Mouse (Mus musculus) thymus, postnatal 0 days (tissue): Measurements from ENCODE around the gene Efna2. TPM values are rescaled to one million over a fixed set of nuclear protein-coding genes. Genes with fewer than 3 reads are reported as not detected.
A peak's percentile ranks its signal among the peaks of the same experiment; 100 is the strongest.

Source experiments
- DNase-seq: peaks from one replicate; pipeline ENCODE4 v3.0.0-alpha.2; 2015; ENCODE audit warnings: low spot score
- polyA plus RNA-seq: library from polyadenylated mRNA; unstranded; fragments of >200 nt; fragmentation: Nextera tagmentation; extraction: Ambion mirVana; gene quantifications from 2 replicates; pipeline ENCODE4 v1.2.1, GENCODE M21; 2015

The Efna2 gene
- polyA plus RNA-seq, 1 experiment from 2014 or later, result 1.2 TPM

GRCm38 (mm10) chr10:80141786-80142529, 37.3 kb upstream of the Efna2 start:
- DNase-seq, result peak; percentile 98

DNA sequence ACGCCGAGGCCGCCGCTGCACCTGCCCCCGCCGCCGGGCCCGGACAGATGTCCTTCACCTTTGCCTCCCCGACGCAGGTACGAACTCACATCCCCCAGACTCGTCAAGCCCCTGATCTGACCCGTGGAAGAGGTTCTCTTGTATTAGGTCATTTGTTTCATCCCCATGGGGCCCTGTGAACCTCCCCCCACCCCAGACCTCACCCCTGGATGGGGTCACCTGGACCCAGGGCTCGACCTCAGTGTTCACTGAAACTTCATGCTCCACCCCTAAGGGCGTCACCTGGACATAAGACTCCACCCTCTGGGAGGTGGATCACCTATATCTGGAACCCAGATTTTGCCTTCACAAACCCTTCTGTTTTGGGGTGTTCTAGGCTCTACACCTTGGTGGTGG, 36.8 kb upstream of the Efna2 start:
- no peak for DNase-seq

GRCm38 (mm10) chr10:80143664-80144063, 35.6 kb upstream of the Efna2 start:
- no peak for DNase-seq

- DNase-seq, result no peak
These were observed 35.1 kb upstream of the Efna2 start for GRCm38 (mm10) chr10:80144159-80144558.

DNA sequence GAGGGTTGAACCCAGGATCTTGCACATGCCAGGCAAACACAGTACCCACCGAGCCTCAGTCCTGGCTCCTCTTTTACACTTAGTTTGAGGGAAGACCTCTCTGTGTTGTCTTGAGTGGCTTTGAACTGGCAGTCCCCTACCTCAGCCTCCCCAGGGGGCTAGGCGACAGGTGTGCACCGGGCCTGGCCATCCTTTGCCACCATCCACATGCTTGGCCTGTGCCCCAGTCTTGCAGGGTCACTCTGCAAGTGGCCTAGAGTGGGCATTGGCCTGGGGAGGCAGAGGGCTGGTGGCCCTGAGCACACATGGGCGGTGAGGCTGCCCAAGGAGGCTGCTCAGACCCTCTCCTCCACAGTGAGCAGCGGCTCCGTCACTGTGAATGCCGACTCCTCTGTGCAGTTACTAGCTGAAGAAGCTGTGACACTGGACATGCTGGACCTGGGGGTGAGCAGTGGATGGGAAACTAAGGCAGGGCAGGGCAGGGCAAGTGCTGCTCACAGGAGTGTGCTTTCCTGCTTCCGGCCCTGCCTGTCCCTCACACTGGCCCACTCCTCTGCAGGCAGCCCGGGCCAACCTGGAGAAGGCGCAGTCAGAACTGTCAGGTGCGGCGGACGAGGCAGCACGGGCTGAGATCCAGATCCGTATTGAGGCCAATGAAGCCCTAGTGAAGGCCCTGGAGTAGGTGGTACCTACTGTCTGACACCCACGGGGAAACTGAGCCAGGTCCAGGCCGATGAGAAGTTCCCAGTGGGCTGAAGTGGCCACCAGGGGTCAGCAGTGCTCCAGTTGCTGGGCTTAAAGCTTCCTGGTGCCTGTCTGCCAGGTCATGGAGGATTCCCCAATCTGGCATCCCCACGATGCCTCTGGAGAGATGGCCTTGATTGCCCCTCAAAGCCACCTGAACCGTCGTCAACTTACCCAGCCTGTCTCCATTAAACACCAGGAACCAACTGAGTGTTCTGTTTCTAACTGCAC, 34.1 kb upstream of the Efna2 start:
- peak; percentile 61 for DNase-seq

- DNase-seq, result no peak
These were observed 33.4 kb upstream of the Efna2 start for GRCm38 (mm10) chr10:80145896-80146295.

DNA sequence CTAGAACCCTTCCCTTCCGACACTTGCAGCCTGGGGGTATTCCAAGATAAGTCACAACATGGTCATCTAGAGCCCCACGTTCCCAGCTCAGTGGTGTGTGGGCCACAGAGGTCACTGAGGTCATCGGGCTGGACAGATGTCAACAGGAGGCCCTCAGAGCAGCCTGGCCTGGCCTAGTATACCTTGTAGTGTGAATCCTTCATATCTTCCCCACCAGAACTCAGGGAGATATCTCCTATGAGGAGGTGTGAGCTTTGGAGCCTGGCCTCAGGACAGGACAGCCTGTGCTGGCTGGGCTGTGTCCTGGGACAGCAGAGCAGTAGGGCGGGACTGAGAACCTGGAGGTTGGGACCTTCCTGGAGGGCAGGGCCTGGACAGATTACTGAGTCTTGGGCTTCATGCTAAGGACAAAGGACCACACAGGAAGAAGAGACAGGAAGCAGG, 32.7 kb upstream of the Efna2 start:
- no peak for DNase-seq

DNA sequence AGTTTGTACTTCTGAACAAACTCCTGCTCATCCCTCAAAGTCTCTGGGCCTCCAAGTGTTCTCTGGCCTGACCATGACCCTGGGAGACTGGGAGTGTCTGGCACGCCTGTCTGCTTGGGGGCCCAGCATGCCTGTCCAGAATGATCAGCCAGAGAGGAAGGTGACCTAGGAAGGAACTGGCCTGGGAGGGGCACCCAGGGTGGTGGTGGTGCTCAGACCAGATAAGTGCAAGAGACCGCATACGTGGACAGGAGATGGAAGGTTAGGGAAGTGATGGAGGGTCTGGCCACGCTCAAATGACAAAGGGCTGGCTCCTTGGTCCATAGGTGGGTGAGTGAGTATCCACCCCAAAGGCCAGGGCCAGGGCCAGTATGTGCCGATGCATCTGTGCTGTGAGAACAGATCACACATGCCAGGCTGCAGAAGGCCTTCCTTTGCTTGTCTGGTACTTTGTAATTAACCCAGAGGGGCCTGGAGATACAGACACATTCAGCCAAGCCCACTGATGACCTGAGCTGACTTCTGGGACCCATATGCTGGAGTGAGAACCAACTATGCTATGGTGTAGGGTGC, 32.0 kb upstream of the Efna2 start:
- DNase-seq, result no peak

DNA sequence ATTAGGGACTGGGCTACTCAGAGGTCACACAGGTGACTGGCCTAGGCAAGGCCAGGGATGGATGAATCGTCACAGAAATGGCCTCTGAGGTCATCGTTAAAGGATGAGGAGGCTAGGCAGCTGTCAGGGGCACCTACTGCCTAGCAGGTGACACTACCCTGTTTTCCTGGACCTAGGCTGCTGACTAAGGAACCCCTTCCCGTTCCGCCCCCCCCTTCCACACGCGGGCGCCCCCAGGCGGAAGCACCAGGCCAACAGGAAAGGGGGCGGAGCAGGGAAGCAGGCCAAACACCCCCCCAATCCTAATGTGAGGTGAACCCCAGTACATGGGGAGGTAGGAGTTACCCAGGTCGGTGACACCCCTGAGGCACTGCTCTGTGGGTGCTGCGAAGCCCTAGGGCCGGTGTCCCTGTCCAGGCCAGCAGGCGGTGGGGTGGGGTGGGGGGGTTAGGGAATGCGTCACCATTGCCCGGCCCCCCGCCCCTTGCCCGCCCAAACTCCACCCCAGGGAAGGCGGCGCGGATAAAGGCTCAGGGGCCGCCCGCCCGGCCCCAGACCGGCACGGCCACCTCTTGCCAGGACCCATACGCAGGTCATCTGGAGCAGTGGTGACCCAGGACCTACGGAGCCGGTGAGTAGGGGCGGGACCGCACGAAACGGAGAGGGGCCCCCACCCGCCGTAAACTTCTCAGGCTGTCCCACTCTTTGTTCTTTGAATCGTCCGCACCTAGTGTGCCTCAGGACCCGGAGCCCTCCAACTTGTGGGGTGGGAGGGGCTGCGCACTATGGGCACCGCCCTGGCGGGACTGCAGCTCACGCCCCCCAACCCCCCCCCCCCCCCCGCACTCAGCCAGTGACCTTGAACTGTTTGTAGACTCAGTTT, 31.3 kb upstream of the Efna2 start, which contains the start of gene Midn:
TSS of gene Midn (plus strand) at position 554 of the 883 bp plus-strand sequence.
- DNase-seq, result peak; percentile 67

DNA sequence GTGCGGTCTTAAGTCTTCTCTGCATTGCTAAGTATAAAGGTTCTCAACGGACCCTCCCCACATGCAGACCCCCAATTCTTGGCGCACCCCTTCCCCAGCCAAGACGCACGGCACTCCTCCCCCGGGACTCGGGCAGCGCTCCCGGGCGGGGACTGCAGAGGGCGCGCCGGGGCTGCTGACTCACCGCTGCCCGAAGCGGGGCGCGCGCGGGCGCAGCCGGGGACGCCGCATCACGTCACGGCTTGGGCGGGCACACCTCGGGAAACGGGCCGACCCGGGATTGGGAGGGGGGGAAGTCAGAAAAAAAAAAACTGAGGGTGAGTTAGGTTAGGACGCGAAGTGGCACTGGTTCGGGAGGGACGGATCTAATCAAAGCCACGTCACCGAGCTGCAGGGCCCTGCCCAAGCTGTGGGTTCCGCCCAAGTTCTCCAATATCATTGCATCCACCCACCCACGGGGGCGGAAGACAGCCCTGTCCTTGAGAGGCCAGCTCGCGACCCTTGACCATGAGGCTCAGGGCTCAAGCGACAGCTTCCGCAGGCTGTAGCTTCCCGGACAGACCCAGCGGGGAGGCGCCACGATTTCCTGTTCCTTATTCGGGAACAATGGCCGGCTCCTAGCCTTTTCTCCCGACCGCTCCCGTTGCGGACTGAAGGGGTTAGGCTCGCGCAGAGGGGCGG, 30.5 kb upstream of the Efna2 start:
- DNase-seq, result peak; percentile 92

DNA sequence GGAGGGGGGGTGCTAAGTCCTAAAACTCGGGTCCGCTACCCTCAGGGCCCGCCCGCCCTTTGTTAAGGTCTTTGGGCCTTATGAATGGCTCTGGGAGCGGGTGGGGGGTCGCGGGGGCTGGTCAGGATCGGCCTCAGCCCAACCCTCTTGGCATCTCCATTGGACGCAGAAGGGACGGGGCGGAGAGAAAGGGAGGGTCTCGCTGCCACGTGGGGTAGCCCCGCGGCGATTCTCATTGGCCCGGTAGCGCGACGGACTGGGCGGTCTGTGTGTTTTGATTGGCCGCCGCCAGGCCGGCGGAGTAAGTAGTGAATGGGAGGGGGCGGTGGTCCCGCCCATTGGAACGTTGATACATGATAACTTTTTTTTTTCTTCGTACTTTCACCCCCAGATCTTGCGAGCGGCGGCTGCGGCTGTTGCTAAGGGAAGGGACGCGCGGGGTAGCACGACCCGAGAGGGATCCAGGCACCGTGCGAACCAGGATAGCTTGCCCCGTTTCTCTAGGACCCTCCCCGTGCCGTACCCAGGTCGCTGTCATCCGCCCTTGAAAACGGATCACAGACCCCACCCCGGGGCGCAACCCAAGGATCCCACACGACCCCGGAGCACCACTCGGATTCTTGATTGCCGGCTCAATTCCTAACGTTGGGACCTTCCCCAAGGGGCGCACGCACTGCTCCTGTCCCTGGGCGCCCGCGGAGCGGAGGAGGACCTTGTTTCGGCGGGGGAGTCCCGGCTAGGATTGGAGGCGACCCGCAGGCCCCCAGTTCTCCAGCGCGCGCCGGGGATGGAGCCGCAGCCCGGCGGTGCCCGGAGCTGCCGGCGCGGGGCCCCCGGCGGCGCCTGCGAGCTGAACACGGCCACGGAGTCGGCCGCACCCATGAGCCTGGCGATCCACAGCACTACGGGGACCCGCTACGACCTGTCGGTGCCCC, 29.7 kb upstream of the Efna2 start:
- peak; percentile 99 for DNase-seq

GRCm38 (mm10) chr10:80150226-80151210, 28.8 kb upstream of the Efna2 start:
- peak; percentile 88 for DNase-seq

DNA sequence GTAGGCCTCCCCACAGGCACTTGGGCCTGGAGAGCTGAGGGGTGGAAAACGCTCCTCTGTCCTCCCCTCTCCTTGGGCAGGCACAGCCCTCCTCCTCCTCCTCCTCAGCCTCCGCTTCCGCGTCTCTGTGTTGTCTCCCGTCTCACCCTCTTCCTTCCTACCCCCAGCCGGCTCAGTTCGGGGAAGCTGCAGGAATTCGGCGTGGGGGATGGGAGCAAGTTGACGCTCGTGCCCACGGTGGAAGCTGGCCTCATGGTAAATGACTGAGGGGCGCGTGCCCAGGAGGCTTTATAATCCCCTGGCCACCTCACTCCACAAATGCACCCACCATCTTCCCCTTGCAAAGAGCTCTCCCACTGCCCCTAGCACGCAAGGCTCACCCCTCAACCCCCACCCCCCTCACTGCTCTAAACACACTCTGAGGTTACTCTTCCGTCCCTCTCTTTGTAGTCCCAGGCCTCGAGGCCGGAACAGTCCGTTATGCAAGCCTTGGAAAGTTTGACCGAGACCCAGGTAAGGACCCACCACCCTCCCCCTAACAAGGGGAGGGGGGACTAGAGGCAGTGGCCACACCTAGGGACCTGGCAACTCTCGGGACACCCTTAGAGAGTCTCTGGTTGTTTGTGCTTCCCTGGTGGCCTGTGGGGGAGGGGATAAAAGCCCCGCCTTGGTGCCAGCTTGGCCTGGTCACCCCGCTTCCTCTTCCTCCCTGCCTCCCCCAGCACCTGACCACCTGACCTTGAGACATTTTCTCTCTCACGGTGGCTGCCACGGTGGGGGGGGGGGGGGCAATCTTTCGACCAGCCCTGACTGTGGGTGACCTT, 27.9 kb upstream of the Efna2 start:
- no peak for DNase-seq

DNA sequence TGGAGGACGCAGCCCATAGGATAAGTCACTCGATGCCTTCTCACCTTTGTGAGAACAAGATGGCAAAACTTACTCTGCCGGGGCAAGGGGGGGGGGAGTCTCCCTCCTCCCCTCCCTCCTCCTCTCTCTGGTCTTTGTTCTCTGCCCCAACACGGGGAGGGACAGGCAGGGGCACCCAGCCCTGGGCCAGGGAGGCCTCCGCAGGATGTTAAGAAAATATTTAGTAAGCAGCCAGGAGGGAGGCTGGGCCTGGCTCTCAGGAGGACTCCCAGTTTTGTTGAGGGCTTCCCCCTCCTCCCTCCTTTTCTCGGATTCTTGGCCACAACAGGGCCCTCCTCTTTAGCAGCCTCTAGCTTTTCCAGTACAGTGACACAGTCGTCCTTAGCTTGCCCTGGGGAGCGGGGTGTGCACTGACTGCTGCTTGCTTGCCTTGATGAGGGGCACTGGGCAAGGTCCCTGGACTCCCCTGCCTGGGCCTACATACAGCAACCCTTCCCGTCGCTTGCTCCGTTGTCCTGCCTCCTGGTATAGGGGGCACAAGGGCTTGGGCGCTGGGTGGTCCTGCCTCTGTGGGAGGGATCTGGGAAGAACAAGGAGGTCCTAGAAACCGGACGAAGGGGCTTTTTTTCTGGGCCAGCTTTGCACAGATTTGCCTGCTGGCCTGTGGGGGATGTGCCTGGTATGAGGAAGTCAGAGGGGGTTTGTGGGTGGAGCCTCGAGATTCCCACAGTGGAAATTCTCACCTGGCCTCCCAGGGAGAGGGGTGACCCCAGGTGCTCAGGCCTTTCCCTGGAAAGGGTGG, 27.0 kb upstream of the Efna2 start:
- no peak for DNase-seq

- no peak for DNase-seq
These were observed 26.4 kb upstream of the Efna2 start for GRCm38 (mm10) chr10:80152873-80153260.

GRCm38 (mm10) chr10:80153713-80154112, 25.6 kb upstream of the Efna2 start:
- no peak for DNase-seq
